Mouse (Mus musculus): ENCODE measurements at regions not wholly inside any gene's neighbourhood (a gene's known extent, or its start where the extent isn't known, plus 50 kb on each side); places are given as distances from the start of the nearest gene placed in this dataset.
A peak's percentile ranks its signal among the peaks of the same experiment; 100 is the strongest.

GRCm38 (mm10) chr9:117967080-117967479, 73.2 kb upstream of the Azi2 start:
- Histone ChIP-seq H3K9me3 (replicated peaks) (no peaks in the 10 kb centered on the region; the same call in 1 of the 2 replicates), H3K4me1 (no peaks in the 10 kb centered on the region), H3K27ac (replicated peaks) (no peak overlapping the region), H3K27me3 (replicated peaks) (no peaks in the 10 kb centered on the region), H3K4me2 (no peak overlapping the region), H3K36me3 (no peaks in the 10 kb centered on the region), H3K9ac (replicated peaks) (no peak overlapping the region), H3K4me3 (replicated peaks) (no peak overlapping the region)
- 73% methylated on average over 2 of the region's 2 CpGs for WGBS
- no peak for ATAC-seq (ENCODE audit: low FRiP score)

GRCm38 (mm10) chr9:117966326-117966989, 73.8 kb upstream of the Azi2 start:
- no peak overlapping the region for H3K4me2 ChIP-seq
- WGBS, result 50% methylated on average over 10 of the region's 10 CpGs

DNA sequence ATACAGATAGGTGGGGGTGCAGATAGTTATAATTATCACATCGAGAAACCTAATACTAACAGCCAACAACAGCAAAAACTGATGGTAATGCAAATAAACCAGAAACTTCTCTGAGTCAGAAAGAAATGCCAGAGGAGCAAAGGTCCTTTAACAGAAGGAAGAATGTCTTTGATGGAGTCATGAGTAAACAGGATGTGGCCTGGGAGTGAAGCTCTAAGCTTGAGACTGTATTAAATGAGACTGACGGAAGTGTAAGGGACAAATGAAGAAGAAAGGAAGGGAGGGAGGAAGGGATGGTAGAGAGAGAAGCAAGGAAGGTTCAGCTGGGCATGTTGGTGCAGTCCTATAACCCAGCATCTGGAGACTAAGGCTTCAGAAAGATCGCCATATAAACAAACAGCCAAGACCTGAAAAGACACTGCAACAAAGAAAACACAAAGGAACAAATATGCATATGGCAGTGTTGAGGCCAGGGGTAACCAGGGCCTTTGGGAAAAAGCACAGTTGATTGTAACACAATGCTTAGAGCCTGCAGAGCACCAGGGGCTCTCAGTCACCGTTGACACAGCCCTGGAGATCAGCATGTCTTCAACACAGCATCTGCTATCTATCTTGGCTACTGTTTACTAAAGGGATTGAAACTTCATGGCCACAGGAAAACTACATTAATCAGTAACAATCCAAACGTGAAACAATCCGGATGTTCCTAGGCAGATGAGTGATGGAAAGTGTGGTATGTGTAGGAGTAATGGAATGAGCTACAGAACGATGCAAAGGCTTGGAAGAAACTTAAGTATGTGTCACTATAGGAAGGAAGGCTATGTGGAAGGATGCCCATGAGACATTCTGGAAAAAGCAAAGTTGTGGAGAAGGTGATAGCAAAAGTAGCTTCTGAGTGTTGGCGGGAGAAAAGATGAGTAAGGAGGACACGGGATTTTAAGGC, 77.9 kb upstream of the Azi2 start:
- WGBS, result 69% methylated on average over 9 of the region's 9 CpGs
- H3K4me3 ChIP-seq (replicated peaks), result no peak overlapping the region
- H3K4me1 ChIP-seq, result no peaks in the 10 kb centered on the region
- no peak overlapping the region for H3K27ac ChIP-seq (replicated peaks)
- no peak for ATAC-seq (ENCODE audit: low FRiP score)
- no peak overlapping the region for H3K9ac ChIP-seq (replicated peaks)
- H3K9me3 ChIP-seq (replicated peaks), result no peaks in the 10 kb centered on the region
- H3K36me3 ChIP-seq, result no peaks in the 10 kb centered on the region
- no peaks in the 10 kb centered on the region for H3K27me3 ChIP-seq (replicated peaks)
- no peak overlapping the region for H3K4me2 ChIP-seq

More at GRCm38 (mm10) chr9:117966326-117966989, 73.8 kb upstream of the Azi2 start:
- H3K27me3 ChIP-seq (replicated peaks), result no peaks in the 10 kb centered on the region
- H3K4me1 ChIP-seq, result no peaks in the 10 kb centered on the region
- no peaks in the 10 kb centered on the region; the same call in 1 of the 2 replicates for H3K9me3 ChIP-seq (replicated peaks)
- H3K36me3 ChIP-seq, result no peaks in the 10 kb centered on the region
- no peak overlapping the region for H3K4me3 ChIP-seq (replicated peaks)
- ATAC-seq (ENCODE audit: low FRiP score), result no peak
- H3K27ac ChIP-seq (replicated peaks), result no peak overlapping the region
- no peak overlapping the region for H3K9ac ChIP-seq (replicated peaks)

- H3K27ac ChIP-seq (replicated peaks), result no peak overlapping the region
- H3K36me3 ChIP-seq, result no peaks in the 10 kb centered on the region
- H3K9me3 ChIP-seq (replicated peaks), result no peaks in the 10 kb centered on the region
- peaks cover 10% of the 10 kb centered on the region; the same call in 1 of the 2 replicates for H3K4me1 ChIP-seq
- 92% methylated on average over 2 of the region's 2 CpGs for WGBS
- no peak overlapping the region for H3K4me2 ChIP-seq
- no peaks in the 10 kb centered on the region for H3K27me3 ChIP-seq (replicated peaks)
- H3K4me3 ChIP-seq (replicated peaks), result no peak overlapping the region
- no peak overlapping the region for H3K9ac ChIP-seq (replicated peaks)
- no peak for ATAC-seq (ENCODE audit: low FRiP score)
Observed at GRCm38 (mm10) chr9:117959845-117960244, 80.5 kb upstream of the Azi2 start.

DNA sequence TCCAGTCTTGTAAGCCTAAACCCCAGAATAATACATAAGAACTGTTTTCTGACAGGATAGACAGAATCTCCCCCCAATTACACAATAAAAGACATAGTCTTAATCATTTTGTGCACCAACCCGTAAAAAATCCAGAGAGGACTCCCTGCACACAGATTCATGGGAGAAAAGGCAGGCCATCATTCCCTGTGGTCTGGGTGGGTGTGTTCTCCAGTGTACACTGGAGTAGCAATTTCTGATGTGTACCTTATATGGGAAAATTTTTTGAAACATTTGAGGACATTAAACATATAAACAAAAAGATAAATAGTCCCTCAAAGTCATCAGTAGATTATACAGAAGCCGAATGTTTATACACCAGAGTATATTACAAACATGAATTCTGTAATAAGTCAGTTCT, 83.1 kb upstream of the Azi2 start:
- Histone ChIP-seq H3K27ac (replicated peaks) (no peak overlapping the region; the same call in 1 of the 2 replicates), H3K27me3 (replicated peaks) (no peaks in the 10 kb centered on the region), H3K9ac (replicated peaks) (no peak overlapping the region), H3K4me1 (peaks cover 10% of the 10 kb centered on the region; the same call in 1 of the 2 replicates), H3K4me2 (no peak overlapping the region), H3K4me3 (replicated peaks) (no peak overlapping the region), H3K9me3 (replicated peaks) (no peaks in the 10 kb centered on the region), H3K36me3 (no peaks in the 10 kb centered on the region)
- ATAC-seq (ENCODE audit: low FRiP score), result no peak
- WGBS, result 62% methylated on average over 2 of the region's 2 CpGs

DNA sequence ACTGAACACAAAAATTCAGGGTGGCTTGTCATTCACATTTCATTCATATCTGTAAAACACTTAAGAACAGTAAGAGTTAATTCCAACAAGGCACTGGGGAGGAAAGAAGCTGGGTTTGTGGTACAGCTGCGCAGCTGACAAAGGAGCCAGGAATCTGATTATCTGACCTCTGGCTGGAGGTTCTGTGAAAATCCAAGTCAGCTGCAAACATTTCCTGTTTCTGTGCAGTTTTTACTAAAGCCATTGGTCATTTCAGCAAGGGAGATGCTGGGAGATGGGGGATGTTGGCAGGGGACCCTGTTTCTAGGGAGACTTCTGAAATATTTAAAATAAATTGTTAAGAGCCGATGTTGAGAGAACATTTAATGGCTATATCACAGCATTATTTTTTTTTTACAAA, 83.6 kb upstream of the Azi2 start:
- no peak overlapping the region for H3K4me3 ChIP-seq (replicated peaks)
- no peak for ATAC-seq (ENCODE audit: low FRiP score)
- H3K4me1 ChIP-seq, result peaks cover 10% of the 10 kb centered on the region; the same call in 1 of the 2 replicates
- no peaks in the 10 kb centered on the region for H3K9me3 ChIP-seq (replicated peaks)
- H3K4me2 ChIP-seq, result no peak overlapping the region
- no peaks in the 10 kb centered on the region for H3K36me3 ChIP-seq
- 0 out of 2 replicates have a peak overlapping the region, but pooled peaks have one; percentile 23 for H3K27ac ChIP-seq (replicated peaks)
- no peaks in the 10 kb centered on the region for H3K27me3 ChIP-seq (replicated peaks)
- H3K9ac ChIP-seq (replicated peaks), result no peak overlapping the region
- 34% methylated on average over 2 of the region's 2 CpGs for WGBS

DNA sequence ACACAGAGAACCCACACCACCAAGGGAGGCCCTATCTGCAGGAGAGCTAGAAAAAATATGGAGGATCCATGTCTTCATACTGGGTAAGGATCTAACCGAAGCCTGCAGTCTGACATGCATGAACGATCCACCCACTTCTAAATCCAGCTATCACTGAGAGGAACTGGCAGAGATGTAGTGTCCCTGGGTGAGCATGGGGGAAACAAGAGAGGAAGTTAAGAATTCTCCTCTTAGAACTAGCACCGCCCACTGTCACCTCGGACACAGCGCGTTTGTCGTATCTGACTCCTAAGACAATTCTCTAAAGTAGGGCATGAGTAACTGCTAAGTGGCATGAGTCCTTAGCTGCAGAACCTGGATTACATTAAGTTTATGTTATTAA, 112.8 kb upstream of the Azi2 start:
- Histone ChIP-seq H3K4me1 (no peaks in the 10 kb centered on the region), H3K4me3 (replicated peaks) (no peak overlapping the region), H3K9me3 (replicated peaks) (no peaks in the 10 kb centered on the region), H3K27ac (replicated peaks) (no peak overlapping the region), H3K36me3 (no peaks in the 10 kb centered on the region), H3K4me2 (no peak overlapping the region), H3K27me3 (replicated peaks) (no peaks in the 10 kb centered on the region), H3K9ac (replicated peaks) (no peak overlapping the region)
- whole genome bisulfite sequencing, result 80% methylated on average over 7 of the region's 7 CpGs
- ATAC-seq (ENCODE audit: low FRiP score), result no peak

DNA sequence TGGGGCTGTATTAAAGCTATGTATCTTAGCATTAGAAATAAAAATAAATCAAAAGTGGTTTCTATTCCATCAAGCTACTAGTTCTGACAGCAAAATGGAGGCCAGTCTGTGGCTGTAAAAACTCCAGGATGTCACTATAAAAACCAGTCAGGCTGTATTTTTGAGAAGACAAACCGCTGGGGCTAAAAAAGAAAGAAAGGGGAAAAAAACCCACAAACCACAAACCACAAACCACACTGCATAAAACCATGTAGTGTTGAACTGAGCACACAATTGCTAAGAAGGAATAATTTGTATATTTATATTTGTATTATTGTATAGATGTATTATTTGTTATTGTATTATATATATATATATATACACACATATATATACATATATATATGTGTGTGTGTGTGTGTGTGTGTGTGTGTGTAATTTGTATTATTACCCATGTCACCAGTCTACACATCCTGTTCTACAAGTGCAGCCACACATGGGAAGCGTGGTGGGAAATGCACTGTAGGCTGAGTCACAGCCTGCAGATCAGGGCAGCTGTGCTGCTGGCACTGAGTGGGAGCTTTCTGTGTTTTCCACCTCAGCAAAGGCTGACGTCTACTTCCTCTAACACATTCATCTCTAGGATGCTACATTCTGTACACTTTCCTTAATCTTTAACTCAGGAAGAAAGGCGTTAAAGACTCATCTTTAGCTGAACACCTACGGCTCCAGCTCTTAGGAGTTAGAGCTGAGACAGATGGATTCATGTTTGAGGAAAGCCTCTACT, 113.4 kb upstream of the Azi2 start:
- Histone ChIP-seq H3K4me1 (no peaks in the 10 kb centered on the region), H3K4me2 (no peak overlapping the region), H3K9me3 (replicated peaks) (no peaks in the 10 kb centered on the region), H3K9ac (replicated peaks) (no peak overlapping the region), H3K27me3 (replicated peaks) (no peaks in the 10 kb centered on the region), H3K4me3 (replicated peaks) (no peak overlapping the region), H3K36me3 (no peaks in the 10 kb centered on the region), H3K27ac (replicated peaks) (no peak overlapping the region)
- ATAC-seq (ENCODE audit: low FRiP score), result no peak
- 79% methylated on average over 5 of the region's 5 CpGs for WGBS

DNA sequence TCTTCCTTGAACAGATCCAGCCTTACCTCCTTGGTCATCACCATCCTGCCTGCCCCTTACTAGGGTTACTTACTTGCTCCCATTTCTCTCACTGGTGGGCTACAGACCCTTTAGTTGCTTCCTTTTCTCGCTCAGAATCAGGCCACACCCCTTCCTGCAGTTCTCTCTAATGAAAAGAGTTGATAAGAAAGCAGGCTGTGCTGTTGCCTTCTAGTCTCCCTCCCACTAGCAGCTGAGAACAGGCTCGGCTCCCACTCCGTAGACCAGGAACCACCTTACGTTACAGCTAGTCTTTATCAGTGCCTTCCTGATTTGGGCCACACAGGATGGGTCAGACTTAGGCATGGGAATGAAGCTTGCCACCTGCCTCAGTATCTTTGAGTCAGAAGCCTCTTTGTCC, 117.3 kb upstream of the Azi2 start:
- no peak overlapping the region for H3K9ac ChIP-seq (replicated peaks)
- no peaks in the 10 kb centered on the region for H3K9me3 ChIP-seq (replicated peaks)
- no peak overlapping the region for H3K4me3 ChIP-seq (replicated peaks)
- H3K27ac ChIP-seq (replicated peaks), result no peak overlapping the region
- H3K27me3 ChIP-seq (replicated peaks), result no peaks in the 10 kb centered on the region
- H3K4me1 ChIP-seq, result no peaks in the 10 kb centered on the region
- H3K36me3 ChIP-seq, result no peaks in the 10 kb centered on the region
- no peak for ATAC-seq (ENCODE audit: low FRiP score)
- 73% methylated on average over 4 of the region's 4 CpGs for WGBS
- H3K4me2 ChIP-seq, result no peak overlapping the region

DNA sequence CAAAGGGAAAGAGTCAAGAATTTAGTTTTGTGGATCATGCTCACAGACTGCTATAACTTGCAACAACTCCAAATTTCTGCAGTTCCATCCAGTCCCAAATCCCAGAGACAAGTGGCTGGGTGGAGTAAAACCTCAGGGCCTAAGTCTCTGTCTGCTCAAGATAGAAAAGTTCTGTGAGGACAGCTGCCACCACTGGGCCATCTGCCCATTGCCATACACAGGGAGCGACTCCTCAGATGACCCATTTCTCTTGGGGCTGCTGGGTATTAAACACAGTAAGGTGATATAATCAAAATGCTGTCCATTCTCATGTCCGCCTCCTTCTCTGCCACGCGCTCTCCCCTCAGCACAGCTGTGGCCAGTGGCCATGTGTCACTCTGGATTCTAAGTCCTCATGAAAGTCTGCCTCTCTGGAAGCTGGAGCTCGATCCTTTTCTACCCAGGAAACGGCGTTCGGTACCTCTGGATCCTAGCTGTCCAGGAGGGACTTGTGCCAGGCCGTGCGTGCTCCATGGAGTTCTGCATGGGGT, 132.3 kb upstream of the Azi2 start:
- no peaks in the 10 kb centered on the region for H3K36me3 ChIP-seq
- H3K4me3 ChIP-seq (replicated peaks), result no peak overlapping the region
- no peak overlapping the region for H3K9ac ChIP-seq (replicated peaks)
- H3K27me3 ChIP-seq (replicated peaks), result no peaks in the 10 kb centered on the region
- H3K9me3 ChIP-seq (replicated peaks), result no peaks in the 10 kb centered on the region
- H3K4me1 ChIP-seq, result no peaks in the 10 kb centered on the region
- no peak overlapping the region for H3K27ac ChIP-seq (replicated peaks)
- no peak overlapping the region for H3K4me2 ChIP-seq
- 93% methylated on average over 10 of the region's 10 CpGs for WGBS
- no peak for ATAC-seq (ENCODE audit: low FRiP score)

DNA sequence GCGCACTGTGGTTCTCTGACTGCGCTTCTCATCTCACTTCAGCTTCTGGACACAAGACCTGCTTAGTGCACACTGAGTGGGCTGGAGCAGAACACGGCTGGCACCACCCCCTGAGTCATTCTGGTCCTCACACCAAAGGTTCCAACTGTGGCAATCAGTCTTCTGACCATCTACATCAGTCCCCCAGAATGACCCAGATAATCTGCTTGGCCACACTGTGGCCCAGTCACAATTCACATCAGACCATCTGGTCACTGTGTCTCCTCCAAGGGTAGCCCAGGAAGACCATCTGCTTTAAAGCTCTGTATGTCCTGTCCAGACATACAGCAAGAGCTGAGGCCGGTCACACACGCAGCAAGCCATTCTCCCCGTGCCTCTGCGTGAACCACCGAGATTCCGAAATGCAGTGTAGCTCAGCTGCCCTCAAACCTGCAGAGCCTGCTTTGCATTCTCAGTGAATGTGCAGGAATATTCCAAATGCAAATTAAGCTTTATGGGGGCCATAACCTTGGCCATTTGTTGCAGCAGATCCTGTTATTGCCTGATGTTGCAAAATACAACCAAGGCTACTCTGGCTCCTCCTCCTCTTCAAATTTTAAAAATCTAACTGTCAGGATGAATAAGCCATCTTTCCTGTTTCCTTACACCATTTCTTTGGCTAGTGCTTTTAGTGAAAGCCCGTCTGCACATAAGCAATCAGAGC, 135.1 kb upstream of the Azi2 start:
- no peak overlapping the region for H3K4me2 ChIP-seq
- H3K4me1 ChIP-seq, result no peaks in the 10 kb centered on the region
- no peak for ATAC-seq (ENCODE audit: low FRiP score)
- H3K4me3 ChIP-seq (replicated peaks), result no peak overlapping the region
- no peaks in the 10 kb centered on the region for H3K9me3 ChIP-seq (replicated peaks)
- 0 out of 2 replicates have a peak, but pooled peaks cover 3% of the 10 kb centered on the region for H3K27me3 ChIP-seq (replicated peaks)
- H3K27ac ChIP-seq (replicated peaks), result no peak overlapping the region
- H3K9ac ChIP-seq (replicated peaks), result no peak overlapping the region
- no peaks in the 10 kb centered on the region for H3K36me3 ChIP-seq
- 64% methylated on average over 10 of the region's 10 CpGs for WGBS
